Mouse (Mus musculus): Measurements from ENCODE around the gene Zfp575.

GRCm38 (mm10) chr7:24537081-24537480 is 50.4 kb downstream of the Zfp575 start:
- TF ChIP-seq ZC3H11A (IDR thresholded peaks at IDR 0.05; ENCODE audit: borderline replicate concordance, low read depth, low read length) (no peak), ZNF384 (IDR thresholded peaks at IDR 0.05; ENCODE audit: low read depth, low read length) (no peak), MAFK (IDR thresholded peaks at IDR 0.05; ENCODE audit: insufficient read depth, low read depth, low read length) (no peak)

Measured in ES-E14 (cell line).